Mouse (Mus musculus): ENCODE measurements around the gene Kpna6.
A peak's percentile ranks its signal among the peaks of the same experiment; 100 is the strongest.
"Not testable (repeated sequence)": the region's sequence is repeated elsewhere in the genome, so short reads cannot be mapped to it uniquely, and the experiment has no call there.

Gene Kpna6

DNA sequence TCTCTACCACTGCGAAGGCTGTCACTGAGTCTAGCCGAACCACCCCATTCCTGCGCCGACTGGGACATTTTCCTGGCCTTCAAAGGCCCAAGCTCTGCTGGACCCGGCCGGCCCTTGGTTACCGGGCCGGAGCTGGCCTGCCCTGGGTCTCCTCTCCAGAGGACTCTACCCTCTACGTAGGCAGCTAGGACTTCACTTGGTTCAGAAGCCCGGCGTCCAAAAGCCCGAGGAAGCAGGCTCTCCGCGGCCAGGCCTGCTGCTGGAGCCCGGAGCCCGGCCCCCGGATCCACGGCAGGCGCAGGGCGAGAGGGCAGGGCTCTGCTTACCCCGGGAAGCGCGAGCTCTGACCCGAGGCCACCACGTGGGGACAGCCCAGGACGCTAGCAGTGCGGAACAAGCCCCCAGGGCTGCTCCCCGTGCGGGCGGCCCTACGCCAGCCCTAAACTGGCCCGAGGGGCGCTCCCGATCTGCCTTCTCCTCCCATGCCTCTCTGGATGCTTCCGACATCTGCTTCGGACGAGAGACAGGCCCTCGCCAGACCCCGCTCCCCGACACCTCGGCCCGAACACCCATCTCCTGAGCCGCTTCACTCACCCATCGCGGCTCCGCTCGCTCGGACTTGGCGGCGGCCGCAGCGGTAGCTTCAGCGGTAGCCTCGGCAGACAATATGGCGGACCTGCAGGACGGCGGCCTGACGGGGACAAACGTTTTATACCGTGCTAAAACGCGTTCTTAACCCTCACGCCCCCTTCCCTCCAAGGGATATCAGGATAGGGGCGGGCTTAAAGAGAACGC is at the start of gene Kpna6:
Gene Kpna6 (minus strand): TSS at position 685 of the 795 bp plus-strand sequence.
- peak; percentile 97 for DNase-seq (ENCODE audit: low spot score)

- DNase-seq (ENCODE audit: low spot score): no peak
Observed at GRCm38 (mm10) chr4:129716310-129716709, 43.7 kb upstream of the Kpna6 start.

GRCm38 (mm10) chr4:129709486-129710129 is 37.0 kb upstream of the Kpna6 start:
- no peak for DNase-seq (ENCODE audit: low spot score)

DNA sequence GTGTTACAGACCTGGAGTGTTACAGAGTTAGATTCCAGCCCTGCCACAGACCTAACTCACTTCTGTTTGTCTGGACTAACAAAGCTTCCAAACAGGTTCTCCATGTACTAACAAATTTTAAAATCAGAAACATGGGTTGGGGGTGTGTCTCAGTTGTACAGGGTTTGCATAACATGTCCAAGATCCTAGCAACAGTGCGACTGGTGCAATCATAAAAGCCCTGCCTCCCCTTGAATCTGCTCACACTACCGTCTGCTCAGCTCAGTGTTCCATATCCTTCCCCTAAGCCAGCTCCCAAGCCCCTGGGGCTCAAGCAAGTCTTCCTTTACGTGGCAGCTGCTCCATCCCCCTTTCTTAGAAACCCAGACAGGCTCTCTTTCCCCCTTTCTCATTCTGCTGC is 34.2 kb upstream of the Kpna6 start:
- DNase-seq (ENCODE audit: low spot score): no peak

DNA sequence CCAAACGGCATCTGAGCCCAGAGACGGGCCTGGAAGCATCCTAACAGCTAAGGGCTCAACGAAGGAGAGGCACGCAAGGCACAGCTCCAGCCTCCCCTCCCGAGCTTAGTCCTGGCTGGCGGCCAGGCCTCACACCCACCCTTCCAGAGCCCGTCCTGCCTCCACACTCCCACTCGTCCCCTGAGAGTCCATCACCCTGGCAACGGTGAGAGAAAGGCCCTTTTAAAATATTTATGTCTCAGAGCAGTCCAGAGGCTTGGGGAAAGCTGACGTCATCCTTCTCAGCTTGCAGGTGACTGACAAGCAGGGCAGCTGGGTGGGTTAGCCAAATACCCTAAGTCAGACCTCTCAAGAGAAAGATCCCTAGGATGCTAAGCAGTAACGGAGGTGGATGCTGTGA is 29.9 kb upstream of the Kpna6 start:
- peak; percentile 68 for DNase-seq (ENCODE audit: low spot score)

- DNase-seq (ENCODE audit: low spot score): peak; percentile 89
Observed at GRCm38 (mm10) chr4:129701503-129702377, 29.2 kb upstream of the Kpna6 start.

DNA sequence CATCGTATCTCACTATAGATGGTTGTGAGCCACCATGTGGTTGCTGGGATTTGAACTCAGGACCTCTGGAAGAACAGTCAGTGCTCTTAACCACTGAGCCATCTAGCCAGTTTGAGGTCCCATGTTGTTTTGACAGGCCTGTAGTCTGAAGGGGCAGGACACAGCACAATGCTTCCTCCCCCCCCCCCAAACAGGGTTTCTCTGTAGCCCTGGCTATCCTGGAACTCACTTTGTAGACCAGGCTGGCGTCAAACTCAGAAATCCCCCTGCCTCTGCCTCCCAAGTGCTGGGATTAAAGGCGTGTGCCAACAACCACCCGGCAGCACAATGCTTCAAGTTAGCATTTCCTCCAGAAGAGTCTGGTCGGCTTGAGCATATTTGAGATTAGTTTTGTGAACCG is 28.1 kb upstream of the Kpna6 start:
- DNase-seq (ENCODE audit: low spot score): not testable (repeated sequence)

DNA sequence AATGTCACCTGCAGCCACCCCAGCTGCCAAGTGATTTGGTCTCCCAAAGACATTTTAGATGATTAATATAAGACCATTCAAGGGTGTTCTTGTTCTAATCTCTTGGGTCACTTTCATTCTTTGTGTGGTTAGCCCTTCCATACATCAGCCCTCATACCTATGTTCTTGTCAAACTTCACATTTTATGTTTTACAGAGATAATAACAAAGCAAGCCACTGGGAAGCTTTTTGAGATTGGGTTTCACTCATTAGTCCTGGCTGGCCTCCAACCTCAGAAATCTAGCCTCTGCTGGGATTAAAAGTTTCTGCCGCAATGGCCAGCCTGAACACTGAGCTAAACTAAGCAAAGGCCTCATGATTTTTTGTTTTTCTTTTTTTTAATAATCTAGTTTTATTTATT is 27.6 kb upstream of the Kpna6 start:
- DNase-seq (ENCODE audit: low spot score): no peak

DNA sequence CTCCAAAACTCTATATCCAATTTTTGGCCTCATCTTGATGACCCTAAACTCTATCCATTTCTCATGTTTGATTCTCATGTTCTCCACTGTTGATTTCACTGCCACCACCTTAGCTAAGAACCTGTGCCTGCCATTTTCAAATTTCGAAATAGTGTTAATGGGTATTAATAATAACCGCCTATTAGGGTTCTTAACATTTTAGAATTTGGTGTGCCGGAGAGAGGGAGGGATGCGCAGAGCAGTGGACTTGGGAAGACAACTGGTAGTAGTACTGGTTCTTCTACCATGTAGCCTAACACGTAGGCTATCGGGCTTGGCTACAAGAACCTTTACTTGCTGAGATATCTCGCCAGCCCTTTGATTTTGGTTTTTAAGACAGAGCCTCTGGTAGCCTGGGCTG is 24.6 kb upstream of the Kpna6 start:
- DNase-seq (ENCODE audit: low spot score): no peak

- peak; percentile 96 for DNase-seq (ENCODE audit: low spot score)
Observed at GRCm38 (mm10) chr4:129696158-129696985, 23.8 kb upstream of the Kpna6 start, which contains the start of gene Tmem39b. TSS of gene Tmem39b (minus strand) at chr4:129696838.

- DNase-seq (ENCODE audit: low spot score): no peak
Observed at GRCm38 (mm10) chr4:129695815-129696157, 23.2 kb upstream of the Kpna6 start.

DNA sequence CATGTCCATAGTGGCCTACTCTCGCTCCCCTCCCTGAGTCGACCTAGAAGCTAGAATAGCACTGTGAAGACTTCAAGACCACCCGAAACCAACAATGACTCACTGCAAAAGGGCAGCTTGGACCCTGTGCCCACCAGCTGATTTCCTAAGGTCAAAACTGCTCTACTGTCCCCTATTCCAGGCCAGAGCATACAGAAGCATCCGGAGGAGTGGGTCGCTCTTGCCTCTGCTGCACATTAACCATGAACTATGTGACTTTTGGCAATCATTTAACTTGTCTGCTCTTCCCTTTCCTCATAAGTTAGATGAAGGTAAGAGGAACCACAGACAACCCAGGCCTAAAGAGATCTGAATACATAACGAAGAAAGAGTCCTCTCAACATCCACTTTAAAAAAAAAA is 12.0 kb upstream of the Kpna6 start:
- DNase-seq (ENCODE audit: low spot score): no peak

DNA sequence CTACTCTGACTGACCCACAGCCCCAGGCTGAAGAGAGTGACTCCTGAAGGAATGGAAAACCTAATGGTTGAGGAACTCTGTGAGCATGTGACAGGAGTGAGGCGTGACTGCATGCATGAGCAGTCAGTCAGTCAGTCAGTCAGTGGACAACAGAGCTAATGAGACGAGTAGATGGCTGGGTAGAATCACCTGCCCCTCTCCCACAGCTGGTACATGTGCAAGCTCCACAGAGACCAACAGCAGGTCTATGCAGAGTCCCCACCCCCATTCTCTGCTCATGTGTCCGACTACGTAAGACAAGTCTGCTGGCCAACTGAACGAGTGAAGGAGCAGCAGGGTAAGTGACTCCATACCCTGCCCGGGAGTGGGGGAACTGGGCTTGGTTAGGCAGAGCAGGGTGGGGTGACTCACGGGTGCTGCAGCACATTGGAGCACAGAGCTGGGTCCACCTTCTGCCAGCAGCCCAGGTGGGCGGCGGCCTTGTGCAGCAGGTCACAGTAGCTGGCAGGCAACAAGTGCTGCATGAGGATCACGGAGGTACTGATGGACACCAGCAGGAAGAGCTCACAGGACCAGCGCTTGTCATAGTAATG is 11.4 kb upstream of the Kpna6 start:
- no peak for DNase-seq (ENCODE audit: low spot score)

DNA sequence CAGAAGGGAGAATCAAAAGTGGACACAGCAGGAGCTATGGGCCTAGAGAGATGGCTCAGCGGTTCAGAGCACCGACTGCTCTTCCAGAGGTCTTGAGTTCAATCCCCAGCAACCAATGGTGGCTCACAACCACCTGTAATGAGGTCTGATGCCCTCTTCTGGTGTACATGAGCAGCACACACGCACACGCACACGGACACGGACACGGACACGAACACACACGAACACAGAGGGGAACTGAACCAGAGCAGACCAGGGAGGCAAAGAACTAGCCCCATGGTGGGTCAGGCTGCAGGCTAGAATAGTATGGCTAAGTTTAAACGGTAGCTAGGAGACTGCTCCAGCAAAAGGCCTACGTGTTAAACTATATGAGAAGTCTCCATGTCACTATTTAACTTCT is 9.3 kb upstream of the Kpna6 start:
- no peak for DNase-seq (ENCODE audit: low spot score)

- DNase-seq (ENCODE audit: low spot score): no peak
Observed at GRCm38 (mm10) chr4:129672878-129673449, 397 bp upstream of the Kpna6 start.

DNA sequence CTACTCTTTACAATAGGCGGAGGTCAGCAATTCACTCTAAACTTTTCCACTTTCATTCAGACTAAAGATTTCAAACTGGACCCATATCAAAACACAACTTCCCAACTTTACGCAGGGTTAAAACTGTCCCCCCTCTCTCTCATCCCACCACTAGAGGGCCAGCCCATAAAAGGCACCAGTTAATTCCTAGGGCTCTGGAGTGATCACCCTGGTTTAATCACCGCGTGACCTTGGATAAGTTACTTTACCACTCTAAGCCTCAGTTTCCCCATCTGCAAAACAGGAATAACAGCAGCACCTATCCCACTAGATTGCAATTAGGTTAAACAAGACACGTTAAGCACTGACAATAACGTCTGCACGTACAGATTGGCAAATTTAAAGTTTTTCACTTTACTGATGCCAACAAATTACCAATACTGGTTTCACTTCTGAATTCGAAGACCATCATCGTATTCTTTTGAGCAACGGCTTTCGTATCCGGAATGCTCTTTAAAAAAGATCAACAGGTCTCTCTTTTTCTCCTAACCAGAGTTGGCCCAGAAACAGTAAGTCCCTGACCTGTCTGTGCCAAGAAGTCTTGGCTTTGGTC is 980 bp downstream of the Kpna6 start:
- DNase-seq (ENCODE audit: low spot score): peak; percentile 80

- DNase-seq (ENCODE audit: low spot score): no peak
Observed at GRCm38 (mm10) chr4:129662255-129662813, 10.2 kb downstream of the Kpna6 start.

DNA sequence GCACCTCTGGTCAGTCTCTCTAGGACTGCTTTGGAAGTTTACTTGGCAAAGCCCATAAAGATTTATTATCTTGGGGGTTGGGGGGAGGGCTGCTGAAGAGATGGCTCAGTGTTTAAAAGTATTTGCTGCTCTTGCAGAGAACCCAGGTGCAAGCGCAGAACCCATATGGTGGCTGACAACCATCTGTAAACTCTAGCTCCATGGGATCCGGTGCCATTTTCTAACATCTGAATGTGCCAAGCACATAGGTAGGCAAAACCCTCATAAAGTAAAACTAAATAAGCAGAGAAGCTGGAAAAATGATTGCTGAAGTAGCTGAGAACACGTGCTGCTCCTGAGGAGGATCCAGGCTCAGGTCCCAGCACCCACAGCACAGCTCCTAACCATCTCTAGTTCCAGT is 11.0 kb downstream of the Kpna6 start:
- DNase-seq (ENCODE audit: low spot score): no peak

DNA sequence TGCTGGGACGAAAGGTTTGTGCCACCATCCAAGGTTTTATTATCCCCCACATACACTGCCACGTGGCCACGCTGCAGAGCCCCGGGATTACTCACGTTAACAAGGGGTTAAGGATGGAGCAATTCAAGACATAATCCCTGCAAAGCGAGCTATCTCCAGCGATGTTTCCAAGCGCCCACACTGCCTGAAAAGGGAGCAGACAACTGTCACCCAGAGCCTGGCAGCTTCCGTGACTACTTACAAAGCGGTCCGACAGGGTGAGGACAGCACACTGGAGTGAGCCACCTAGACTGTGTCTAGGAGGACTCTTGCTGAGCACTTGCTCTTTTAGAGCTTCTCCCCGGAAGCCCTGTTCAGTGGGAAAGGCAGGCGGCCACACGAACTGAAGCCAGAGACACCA is 17.8 kb downstream of the Kpna6 start:
- no peak for DNase-seq (ENCODE audit: low spot score)

GRCm38 (mm10) chr4:129650359-129650758 is 22.2 kb downstream of the Kpna6 start:
- no peak for DNase-seq (ENCODE audit: low spot score)
